In the genomic region with DNA sequence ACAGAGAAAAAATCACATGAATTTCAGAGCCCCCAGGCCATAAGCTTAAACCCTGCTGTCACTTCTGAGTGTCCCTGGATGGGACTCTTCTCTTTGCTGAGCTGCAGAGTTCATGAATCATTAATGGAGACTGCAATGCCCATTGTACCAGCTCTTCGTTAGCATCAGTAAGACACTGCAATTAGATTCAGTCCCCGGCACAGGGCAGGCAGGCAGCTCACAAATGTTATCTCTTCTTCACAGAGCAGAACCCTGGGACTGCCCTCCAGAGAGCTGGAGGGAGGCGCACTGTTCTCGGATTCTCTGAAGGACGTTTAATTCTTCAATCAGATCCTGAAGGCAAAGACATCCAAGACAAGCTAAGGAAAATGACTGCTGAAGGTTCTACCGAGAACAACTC, we compare ENCODE assay signal across 23 mouse cellular contexts.
"Had no signal": no experiment of that assay in that cellular context is flagged by ENCODE, and none has a peak within 500 bp of the region (broad histone marks: within the 10 kb centered on the region; RNA-seq: fewer than 3 reads in every experiment).

No protein-coding gene starts in this region.

- H3K4me3 ChIP-seq: heart, embryonic 10.5 days; heart, embryonic 12.5 days; hindbrain, embryonic 13.5 days; hindbrain, embryonic 15.5 days; kidney, embryonic 15.5 days; limb, embryonic 10.5 days; limb, embryonic 12.5 days had no signal

- DNase-seq: gastrocnemius, postnatal 14 days; gastrocnemius, postnatal 36 days; heart, adult 18-20 months; heart, postnatal 14 days; heart, postnatal 36 days; kidney, adult 11 months; kidney, adult 2 months; kidney, adult 9 months; kidney, postnatal 14 days; kidney, postnatal 36 days; layer of hippocampus, adult 9-11 months; layer of hippocampus, postnatal 36 days; liver had no signal

- H3K9me3 ChIP-seq: heart, embryonic 10.5 days; hindbrain, embryonic 13.5 days; hindbrain, embryonic 15.5 days; kidney, embryonic 15.5 days; limb, embryonic 10.5 days; limb, embryonic 12.5 days had no signal

- H3K9ac ChIP-seq: heart, embryonic 12.5 days; hindbrain, embryonic 13.5 days; hindbrain, embryonic 15.5 days; kidney, embryonic 15.5 days; limb, embryonic 12.5 days had no signal

- ATAC-seq: hindbrain, postnatal 0 days; intestine, embryonic 16.5 days had no signal

- H3K36me3 ChIP-seq: heart, embryonic 10.5 days; heart, embryonic 12.5 days; hindbrain, embryonic 13.5 days; hindbrain, embryonic 15.5 days; kidney, embryonic 15.5 days; limb, embryonic 10.5 days; limb, embryonic 12.5 days had no signal

- H3K27ac ChIP-seq: heart, embryonic 10.5 days; hindbrain, embryonic 13.5 days; hindbrain, embryonic 15.5 days; hindbrain, postnatal 0 days; kidney, embryonic 15.5 days; kidney, postnatal 0 days; limb, embryonic 10.5 days; limb, embryonic 12.5 days had no signal

- H3K4me2 ChIP-seq: heart, embryonic 12.5 days; hindbrain, embryonic 13.5 days; hindbrain, embryonic 15.5 days; kidney, embryonic 15.5 days; limb, embryonic 12.5 days had no signal

- H3K27me3 ChIP-seq: heart, embryonic 12.5 days; hindbrain, embryonic 13.5 days; hindbrain, embryonic 15.5 days; kidney, embryonic 15.5 days; limb, embryonic 12.5 days had no signal

- H3K4me1 ChIP-seq: heart, embryonic 10.5 days; heart, embryonic 12.5 days; hindbrain, embryonic 13.5 days; hindbrain, embryonic 15.5 days; kidney, embryonic 15.5 days; limb, embryonic 10.5 days; limb, embryonic 12.5 days had no signal
